ENCODE assay signal across 10 mouse cellular contexts in the genomic region with DNA sequence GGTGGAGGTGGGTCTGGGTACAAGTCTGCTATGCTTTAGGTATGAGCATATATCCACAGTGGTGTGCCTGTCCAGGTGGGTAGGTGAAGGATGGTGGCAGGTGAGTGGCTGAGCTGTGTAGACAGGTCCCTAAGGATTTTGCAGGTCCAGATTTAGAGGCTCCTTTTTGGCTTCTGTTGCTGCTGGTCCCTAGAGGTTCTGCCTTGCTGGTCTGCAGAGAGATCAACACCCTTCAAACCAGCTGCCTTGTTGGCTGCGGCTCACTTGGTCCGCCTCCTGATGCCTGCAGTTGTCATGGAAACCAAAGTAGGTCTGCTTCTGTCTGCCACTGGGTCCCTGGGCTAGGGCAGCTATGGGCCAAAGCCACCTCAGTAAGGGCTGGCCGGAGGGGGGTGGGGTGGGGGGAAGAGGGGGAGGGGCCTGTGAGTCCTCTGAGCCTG. TPM values are rescaled to one million over a fixed set of nuclear protein-coding genes. Genes with fewer than 3 reads are reported as not detected.
DNase-seq lines count a peak whose midpoint lies in the region; ATAC-seq and TF ChIP-seq lines count a peak whose summit lies in the region.
"Had no signal": no experiment of that assay in that cellular context is flagged by ENCODE, and none has a peak within 500 bp of the region (broad histone marks: within the 10 kb centered on the region; RNA-seq: fewer than 3 reads in every experiment).

No protein-coding gene starts in this region.

- no peak overlapping the region for H3K4me3 ChIP-seq in lung, postnatal 0 days (ENCODE audit: low read depth, low read length)
- no peak overlapping the region for H3K4me3 ChIP-seq in embryonic facial prominence, embryonic 11.5 days (ENCODE audit: low read depth, low read length)
- H3K4me3 ChIP-seq in intestine, embryonic 15.5 days (replicated peaks): no peak overlapping the region
- H3K4me3 ChIP-seq in myocyte: no peak overlapping the region

- H3K27me3 ChIP-seq in lung, postnatal 0 days (replicated peaks; ENCODE audit: insufficient read depth, low read length): no peaks in the 10 kb centered on the region
- no peaks in the 10 kb centered on the region for H3K27me3 ChIP-seq in embryonic facial prominence, embryonic 11.5 days (ENCODE audit: control insufficient read depth, insufficient read depth, low read length)
- H3K27me3 ChIP-seq in intestine, embryonic 15.5 days (replicated peaks): no peaks in the 10 kb centered on the region; the same call in 1 of the 2 replicates
- peaks cover 28% of the 10 kb centered on the region for H3K27me3 ChIP-seq in myocyte (ENCODE audit: control insufficient read depth, insufficient read depth, insufficient read length)

- no peaks in the 10 kb centered on the region for H3K4me1 ChIP-seq in lung, postnatal 0 days (ENCODE audit: insufficient read depth, low read depth, low read length)
- no peaks in the 10 kb centered on the region; the same call in 1 of the 2 replicates for H3K4me1 ChIP-seq in embryonic facial prominence, embryonic 11.5 days (ENCODE audit: control insufficient read depth, insufficient read depth, low read length)
- no peaks in the 10 kb centered on the region for H3K4me1 ChIP-seq in intestine, embryonic 15.5 days (replicated peaks)

- DNase-seq in lung, postnatal 10 days: peak; percentile 45
- DNase-seq in lung, postnatal 0 days (ENCODE audit: low spot score): no peak
- peak; percentile 59 for DNase-seq in embryonic facial prominence, embryonic 11.5 days (ENCODE audit: low spot score)
- DNase-seq in urinary bladder, adult 2 months (ENCODE audit: low spot score): no peak
- DNase-seq in lung, postnatal 36 days: no peak

- H3K79me2 ChIP-seq in myocyte (ENCODE audit: control insufficient read depth, insufficient read depth): no peaks in the 10 kb centered on the region

- H3K9me3 ChIP-seq in lung, postnatal 0 days (ENCODE audit: low read length): no peaks in the 10 kb centered on the region
- no peaks in the 10 kb centered on the region for H3K9me3 ChIP-seq in embryonic facial prominence, embryonic 11.5 days (replicated peaks; ENCODE audit: control insufficient read depth, low read length)
- no peaks in the 10 kb centered on the region for H3K9me3 ChIP-seq in intestine, embryonic 15.5 days

- H3K4me2 ChIP-seq in lung, postnatal 0 days (replicated peaks; ENCODE audit: low read depth, low read length): no peak overlapping the region
- H3K4me2 ChIP-seq in embryonic facial prominence, embryonic 11.5 days (ENCODE audit: low read depth, low read length): no peak overlapping the region
- no peak overlapping the region for H3K4me2 ChIP-seq in intestine, embryonic 15.5 days (replicated peaks)
- peak overlapping the region; percentile 38 for H3K4me2 ChIP-seq in myocyte (ENCODE audit: low read depth)

- H3ac ChIP-seq in myocyte (ENCODE audit: control insufficient read depth, insufficient read length): no peak overlapping the region

- no peak overlapping the region for H3K9ac ChIP-seq in lung, postnatal 0 days (replicated peaks; ENCODE audit: low read depth)
- no peak overlapping the region for H3K9ac ChIP-seq in embryonic facial prominence, embryonic 11.5 days (replicated peaks; ENCODE audit: low read length)
- H3K9ac ChIP-seq in intestine, embryonic 15.5 days: no peak overlapping the region
- H3K9ac ChIP-seq: liver, embryonic 14.5 days had no signal

- H3K36me3 ChIP-seq in lung, postnatal 0 days (ENCODE audit: insufficient read depth, low read length): no peaks in the 10 kb centered on the region
- H3K36me3 ChIP-seq in embryonic facial prominence, embryonic 11.5 days (replicated peaks; ENCODE audit: control insufficient read depth, insufficient read depth, low read depth, low read length): no peaks in the 10 kb centered on the region
- H3K36me3 ChIP-seq in intestine, embryonic 15.5 days: no peaks in the 10 kb centered on the region
- H3K36me3 ChIP-seq in myocyte (ENCODE audit: control insufficient read depth, insufficient read depth): no peaks in the 10 kb centered on the region

- no peak for TF ChIP-seq POLR2A in myocyte (IDR thresholded peaks at IDR 0.05; ENCODE audit: insufficient read length, low read depth)

- no peak for TF ChIP-seq EP300 in lung, postnatal 0 days (IDR thresholded peaks at IDR 0.05)

- H3K27ac ChIP-seq in lung, postnatal 0 days (ENCODE audit: low read length): no peak overlapping the region
- H3K27ac ChIP-seq in embryonic facial prominence, embryonic 11.5 days (replicated peaks; ENCODE audit: low read depth, low read length): no peak overlapping the region
- no peak overlapping the region for H3K27ac ChIP-seq in intestine, embryonic 15.5 days
- H3K27ac ChIP-seq: liver, embryonic 14.5 days had no signal

- 13% methylated on average over 3 of the region's 3 CpGs for WGBS in lung, postnatal 0 days
- WGBS in embryonic facial prominence, embryonic 11.5 days: 4% methylated on average over 3 of the region's 3 CpGs
- WGBS in intestine, embryonic 15.5 days: 11% methylated on average over 3 of the region's 3 CpGs

- no peak for TF ChIP-seq CTCF in lung, postnatal 0 days (IDR thresholded peaks at IDR 0.05)

- ATAC-seq in lung, postnatal 0 days: no peak
- ATAC-seq in embryonic facial prominence, embryonic 11.5 days (replicated peaks; ENCODE audit: insufficient number of reproducible peaks, low FRiP score, low TSS enrichment, low read depth): peak; percentile 71
- 0 out of 2 replicates have a peak, but pooled peaks have one; percentile 39 for ATAC-seq in intestine, embryonic 15.5 days
- ATAC-seq in megakaryocyte, adult 5-6 weeks (ENCODE audit: poor library complexity, severe bottlenecking): no peak

TF ChIP-seq in myocyte, 11 proteins besides CTCF, POLR2A, EP300 and RAD21:
- TF ChIP-seq MYOD1 (IDR thresholded peaks at IDR 0.05; ENCODE audit: control insufficient read depth in 1 of 3, insufficient read length in 2 of 3, low read depth in 2 of 3): peak in 1 of 3 experiments; percentile 45
- TF ChIP-seq TCF12 (IDR thresholded peaks at IDR 0.05; ENCODE audit: insufficient read depth, poor library complexity, severe bottlenecking): no peak
- no peak for TF ChIP-seq REST (IDR thresholded peaks at IDR 0.05; ENCODE audit: insufficient read depth, insufficient read length)
- TF ChIP-seq POLR2AphosphoS2 (IDR thresholded peaks at IDR 0.05; ENCODE audit: insufficient read length, low read depth): no peak
- TF ChIP-seq SRF (IDR thresholded peaks at IDR 0.05; ENCODE audit: control insufficient read depth, insufficient read length, low read depth): no peak
- no peak for TF ChIP-seq CEBPB (IDR thresholded peaks at IDR 0.05; ENCODE audit: insufficient read depth, poor library complexity, severe bottlenecking)
- no peak for TF ChIP-seq USF1 (IDR thresholded peaks at IDR 0.05; ENCODE audit: low read depth)
- TF ChIP-seq TCF3 (IDR thresholded peaks at IDR 0.05; ENCODE audit: insufficient read length, low read depth): no peak
- TF ChIP-seq MAX (IDR thresholded peaks at IDR 0.05; ENCODE audit: low read depth): no peak
- peak in 1 of 3 experiments; percentile 34 for TF ChIP-seq MYOG (IDR thresholded peaks at IDR 0.05; ENCODE audit: control insufficient read depth in 1 of 3, insufficient read depth in 1 of 3, insufficient read length in 2 of 3, low read depth in 2 of 3)
- no peak for TF ChIP-seq E2F4 (IDR thresholded peaks at IDR 0.05; ENCODE audit: insufficient read depth)
TF ChIP-seq in myocyte: peak in this region for 2.

RNA-seq across cellular contexts. Expression of gene 4931429L15Rik, which starts 18.1 kb away (rescaled TPM):
- polyA plus RNA-seq in lung, postnatal 0 days (2015; fragmentation: Nextera tagmentation; extraction: Ambion mirVana): not detected in 2 replicates
- polyA plus RNA-seq in embryonic facial prominence, embryonic 11.5 days (2014; fragmentation: Nextera tagmentation; extraction: Ambion mirVana): not detected in 2 replicates
- not detected in 2 replicates for polyA plus RNA-seq in intestine, embryonic 15.5 days (2015; fragmentation: Nextera tagmentation; extraction: Ambion mirVana)
- not detected for polyA plus RNA-seq in myocyte (2012; fragmentation: generic; extraction: Trizol)
- total RNA-seq in megakaryocyte, adult 5-6 weeks (2015): not detected in 2 replicates
- total RNA-seq in megakaryocyte, adult 5-6 weeks (2017): not detected in 2 replicates
- polyA plus RNA-seq in urinary bladder, adult 2 months (2012; rRNA removed): not detected in 2 replicates
- total RNA-seq: gastrocnemius, postnatal 4 days had no signal
- polyA plus RNA-seq: liver, embryonic 14.5 days had no signal

RNA-seq across cellular contexts. Expression of gene Bud13, which starts 55.1 kb away (rescaled TPM):
- polyA plus RNA-seq in lung, postnatal 0 days (2015; fragmentation: Nextera tagmentation; extraction: Ambion mirVana): 9.3 and 9.9 TPM in 2 replicates
- 34.0 and 34.4 TPM in 2 replicates for polyA plus RNA-seq in embryonic facial prominence, embryonic 11.5 days (2014; fragmentation: Nextera tagmentation; extraction: Ambion mirVana)
- 19.7 and 20.0 TPM in 2 replicates for polyA plus RNA-seq in intestine, embryonic 15.5 days (2015; fragmentation: Nextera tagmentation; extraction: Ambion mirVana)
- 9.5 TPM for polyA plus RNA-seq in myocyte (2012; fragmentation: generic; extraction: Trizol)
- 10.5 and 12.3 TPM in 2 replicates for total RNA-seq in megakaryocyte, adult 5-6 weeks (2015)
- 12.2 and 14.1 TPM in 2 replicates for total RNA-seq in megakaryocyte, adult 5-6 weeks (2017)
- 9.8 and 9.9 TPM in 2 replicates for polyA plus RNA-seq in urinary bladder, adult 2 months (2012; rRNA removed)

Comparison
In these comparisons a context has a peak if more than half of its experiments do, and no peak if none do; other contexts are left out.
1. DNase-seq: peak in lung, postnatal 10 days (single experiment) and embryonic facial prominence, embryonic 11.5 days (single experiment); none in lung, postnatal 0 days (single experiment), urinary bladder, adult 2 months (single experiment) and lung, postnatal 36 days (single experiment).
2. ATAC-seq: peak in embryonic facial prominence, embryonic 11.5 days (single experiment) and intestine, embryonic 15.5 days (single experiment); none in lung, postnatal 0 days (single experiment) and megakaryocyte, adult 5-6 weeks (single experiment).